Mouse (Mus musculus) layer of hippocampus, adult 18-20 months (tissue): Measurements from ENCODE around the gene Tuba1c. TPM values are rescaled to one million over a fixed set of nuclear protein-coding genes. Genes with fewer than 3 reads are reported as not detected.

ENCODE experiments used
- DNase-seq, 2 experiments: peaks; one replicate each; pipeline ENCODE4 v3.0.0; 2022; ENCODE audit warnings: low spot score in 2 of 2
- long read RNA-seq: library from polyadenylated mRNA; stranded (forward); transcript quantifications from one replicate; pipeline ENCODE4 v2.0.0, GENCODE M21; 2021
- total RNA-seq, 2 experiments: library from RNA; stranded (reverse); gene quantifications; 2 replicates each; pipeline ENCODE4 v1.2.3; 2021

The Tuba1c gene
- total RNA-seq: 10 to 100 TPM; 48.9 to 55.6 TPM
- long read RNA-seq, partial matches to known transcripts: 0 of 2 reads
- long read RNA-seq, other reads (novel, unspliced or antisense): 0 of 2 reads

- DNase-seq: no peak
Observed at GRCm38 (mm10) chr15:99029619-99030584, at the start of gene Tuba1c. TSS of gene Tuba1c (plus strand) at chr15:99029891.

- no peak for DNase-seq
Observed at GRCm38 (mm10) chr15:98980012-98980614, 49.6 kb upstream of the Tuba1c start.

- no peak for DNase-seq
Observed at GRCm38 (mm10) chr15:98982100-98982499, 47.6 kb upstream of the Tuba1c start.

GRCm38 (mm10) chr15:98983431-98984081 is 46.1 kb upstream of the Tuba1c start:
- peak in 1 of 2 experiments; percentile 64 for DNase-seq

- DNase-seq: no peak
Observed at GRCm38 (mm10) chr15:98984681-98985080, 45.0 kb upstream of the Tuba1c start.

- DNase-seq: peak; percentile 67 to 83
Observed at GRCm38 (mm10) chr15:98985240-98985981, 44.3 kb upstream of the Tuba1c start.

- DNase-seq: no peak
Observed at GRCm38 (mm10) chr15:98985982-98986715, 43.5 kb upstream of the Tuba1c start.

- no peak for DNase-seq
Observed at GRCm38 (mm10) chr15:98987077-98987630, 42.5 kb upstream of the Tuba1c start.

- no peak for DNase-seq
Observed at GRCm38 (mm10) chr15:98987661-98988181, 42.0 kb upstream of the Tuba1c start.

- DNase-seq: no peak
Observed at GRCm38 (mm10) chr15:98988787-98989186, 40.9 kb upstream of the Tuba1c start.

GRCm38 (mm10) chr15:98989701-98990430 is 39.8 kb upstream of the Tuba1c start:
- no peak for DNase-seq

GRCm38 (mm10) chr15:98990669-98991539 is 38.8 kb upstream of the Tuba1c start:
- no peak for DNase-seq

- no peak for DNase-seq
Observed at GRCm38 (mm10) chr15:98991540-98992050, 38.1 kb upstream of the Tuba1c start.

GRCm38 (mm10) chr15:98992086-98992912 is 37.4 kb upstream of the Tuba1c start:
- DNase-seq: peak; percentile 79 to 87

- DNase-seq: peak; percentile 89 to 96
Observed at GRCm38 (mm10) chr15:98993093-98993793, 36.4 kb upstream of the Tuba1c start.

GRCm38 (mm10) chr15:98993865-98994264 is 35.8 kb upstream of the Tuba1c start:
- DNase-seq: peak; percentile 76 to 92
